Mouse (Mus musculus): ENCODE measurements around the gene Lipt1.
A peak's percentile ranks its signal among the peaks of the same experiment; 100 is the strongest.

Lipt1 gene

DNA sequence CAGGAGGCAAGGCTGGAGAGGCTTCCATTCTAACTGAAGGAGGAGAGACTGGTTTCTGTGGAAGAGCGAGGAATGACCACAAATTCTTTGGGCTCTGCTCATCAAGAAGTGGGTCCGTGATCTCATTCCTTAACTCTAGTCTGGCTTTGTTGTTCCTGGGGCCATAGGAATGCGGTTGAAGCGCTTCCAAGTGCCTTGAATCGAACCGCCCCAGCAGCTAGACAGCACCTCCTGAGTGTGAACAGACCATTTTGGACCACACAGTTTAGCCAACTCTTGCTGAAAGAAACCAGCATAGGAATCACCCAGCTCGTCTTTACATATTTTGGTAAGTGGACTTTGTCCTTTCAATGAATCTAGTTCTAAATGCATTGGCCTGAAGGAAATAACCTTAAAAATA is at the start of gene Lipt1:
Lipt1 (plus strand) TSS at position 35 of the 400 bp plus-strand sequence.
- DNase-seq (ENCODE audit: low spot score in 2 of 2) = peak; percentile 27 to 46

DNA sequence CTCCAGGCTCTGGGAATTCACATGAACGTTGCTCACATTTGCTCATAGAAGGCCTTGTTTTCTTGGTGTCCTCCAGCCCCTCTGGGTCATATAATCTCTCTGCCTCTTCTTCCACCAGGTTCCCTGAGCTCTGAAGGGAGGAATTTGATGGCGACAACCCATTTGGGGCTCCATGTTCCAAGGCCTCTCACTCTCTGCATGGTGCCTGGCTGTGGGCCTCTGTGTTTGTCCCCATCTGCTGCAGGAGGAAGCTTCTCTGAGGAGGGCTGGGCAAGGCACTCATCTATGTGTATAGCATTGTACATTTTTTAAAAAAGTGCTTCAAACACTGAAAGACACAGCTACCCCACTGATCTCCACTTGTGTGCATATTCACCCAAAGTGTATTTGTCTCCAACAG is 39.9 kb upstream of the Lipt1 start:
- no peak for DNase-seq (ENCODE audit: low spot score in 2 of 2)

DNA sequence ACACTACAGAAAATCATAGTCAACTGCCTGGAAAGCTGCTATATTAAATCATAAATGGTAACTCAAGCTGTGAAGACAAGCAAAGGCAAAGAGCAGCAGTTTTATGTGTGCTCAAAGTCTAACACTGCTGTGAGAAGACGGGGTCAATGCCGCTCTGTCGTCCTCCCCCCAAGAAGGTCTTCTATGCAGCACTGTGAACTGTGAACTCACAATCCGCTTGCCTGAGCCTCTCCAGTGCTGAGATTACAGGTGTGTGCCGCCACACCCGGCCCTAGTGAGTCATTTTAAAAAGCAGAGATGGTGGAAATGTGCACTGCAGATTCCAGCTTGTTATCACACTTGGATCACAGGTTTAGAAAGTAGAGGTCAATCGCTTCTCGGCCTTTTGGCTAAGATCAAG is 24.7 kb upstream of the Lipt1 start:
- DNase-seq (ENCODE audit: low spot score in 2 of 2) = no peak

DNA sequence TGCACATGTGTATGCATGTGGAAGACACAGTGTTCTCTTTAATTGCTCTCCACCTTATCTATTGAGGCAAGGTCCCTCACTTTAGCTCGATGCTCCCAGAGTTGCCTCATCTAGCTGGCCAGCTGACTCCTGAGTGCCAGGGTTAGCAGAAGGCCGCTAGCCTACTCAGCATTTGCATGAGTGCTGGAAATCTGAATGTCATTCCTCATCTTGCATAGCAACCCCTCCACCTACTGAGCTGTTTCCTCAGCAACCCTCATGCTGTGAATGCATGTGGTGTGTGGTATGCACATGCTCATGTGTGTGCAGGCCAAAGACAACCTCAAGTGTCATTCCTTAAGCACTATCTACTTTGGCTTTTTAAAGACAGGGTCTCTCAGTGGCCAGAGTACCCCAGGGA is 20.8 kb upstream of the Lipt1 start:
- peak in 1 of 2 experiments; percentile 14 for DNase-seq (ENCODE audit: low spot score in 2 of 2)

- peak; percentile 99 for DNase-seq (ENCODE audit: low spot score in 2 of 2)
These were observed 6.8 kb upstream of the Lipt1 start for GRCm38 (mm10) chr1:37864511-37865400.

DNA sequence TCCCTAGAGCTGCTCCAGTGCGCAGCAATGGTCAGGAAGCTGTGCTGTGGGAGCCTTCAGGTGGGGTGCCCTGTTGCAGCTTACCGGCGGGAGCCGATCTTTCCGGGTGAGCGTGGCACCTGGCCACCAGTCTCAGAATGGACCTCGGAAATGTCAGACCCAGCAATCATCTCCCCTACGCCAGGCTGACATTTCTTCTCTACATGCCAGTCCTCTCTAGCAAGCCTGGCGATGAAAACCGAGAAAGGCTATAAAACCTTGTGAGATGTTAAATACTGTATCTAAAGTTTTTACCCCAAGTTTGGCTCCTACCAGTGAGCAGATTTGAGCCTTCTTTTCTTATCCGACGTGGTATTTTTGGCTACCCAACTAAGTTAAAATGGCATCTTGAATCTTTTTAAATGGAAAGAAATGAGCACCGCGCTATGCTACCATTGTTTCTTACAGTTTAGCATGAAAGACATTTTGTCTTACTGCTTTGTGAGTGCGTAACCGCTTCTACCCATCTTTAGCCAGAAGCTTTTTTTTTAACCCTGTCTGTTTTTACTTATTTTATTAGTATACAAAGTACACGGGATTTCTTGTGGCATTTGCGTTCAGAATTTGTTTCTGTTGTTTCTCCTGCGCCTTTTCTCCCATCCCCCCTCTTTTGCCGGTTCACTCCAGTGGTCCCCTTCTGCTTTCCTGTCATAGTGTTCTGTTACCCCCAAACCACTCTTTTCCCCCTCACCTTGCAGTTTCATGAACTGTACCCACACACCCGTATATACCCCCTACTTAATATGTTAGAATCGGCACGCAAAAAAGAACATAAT is 5.9 kb upstream of the Lipt1 start:
- DNase-seq (ENCODE audit: low spot score in 2 of 2) = no peak

DNA sequence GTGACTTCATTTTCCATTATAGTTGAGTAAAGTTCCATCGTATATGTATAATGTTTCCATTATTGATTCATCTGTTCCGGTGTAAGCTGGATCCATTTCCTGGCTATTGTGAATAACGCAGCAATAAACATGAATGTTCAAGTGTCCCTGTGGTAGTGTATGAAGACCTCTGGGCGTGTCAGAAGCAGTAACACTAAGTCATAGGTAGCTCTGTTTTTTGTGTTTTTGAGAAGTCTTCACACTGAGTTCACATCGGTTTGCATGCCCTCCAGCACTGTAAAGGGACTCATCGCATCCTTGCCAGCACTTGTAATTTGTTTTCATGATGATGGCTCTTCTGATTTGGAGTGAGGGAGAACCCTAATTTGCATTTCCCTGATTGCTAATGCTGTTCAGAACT is 5.3 kb upstream of the Lipt1 start, which contains the start of gene Tsga10:
Tsga10 (minus strand) TSS at position 144 of the 400 bp plus-strand sequence.
- no peak for DNase-seq (ENCODE audit: low spot score in 2 of 2)

- DNase-seq (ENCODE audit: low spot score in 2 of 2) = peak; percentile 45 to 53
These were observed 4.5 kb upstream of the Lipt1 start for GRCm38 (mm10) chr1:37867056-37867455.

DNA sequence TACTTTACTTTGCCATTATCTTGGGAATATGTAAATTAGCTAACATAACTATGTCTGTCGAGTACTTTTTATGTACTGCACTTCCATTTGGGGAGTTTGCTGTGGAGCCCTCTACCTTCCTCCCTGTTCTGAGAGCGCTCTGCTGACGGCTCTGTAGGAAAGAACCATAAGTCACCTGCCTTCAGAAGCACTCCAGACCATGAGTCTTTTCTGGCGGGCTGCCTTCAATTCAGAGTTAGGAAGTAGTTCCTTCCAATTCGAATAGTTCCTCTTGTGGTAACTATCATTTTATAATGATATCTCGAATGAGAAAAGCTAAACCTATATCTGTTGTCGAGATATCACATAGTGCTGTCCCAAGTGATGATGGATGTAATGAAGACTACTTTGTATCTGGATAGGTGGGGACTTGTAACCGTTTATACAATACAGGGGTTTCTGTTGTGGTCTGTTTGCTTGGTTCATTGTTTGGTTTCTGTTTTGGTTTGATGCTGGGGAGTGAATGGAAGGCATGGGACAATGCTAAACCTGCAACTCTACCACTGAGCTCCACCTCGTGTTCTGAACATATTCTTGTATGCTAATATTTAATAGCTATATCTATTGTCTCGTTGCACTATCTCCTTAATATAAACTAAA is 3.7 kb upstream of the Lipt1 start:
- DNase-seq (ENCODE audit: low spot score in 2 of 2) = no peak

DNA sequence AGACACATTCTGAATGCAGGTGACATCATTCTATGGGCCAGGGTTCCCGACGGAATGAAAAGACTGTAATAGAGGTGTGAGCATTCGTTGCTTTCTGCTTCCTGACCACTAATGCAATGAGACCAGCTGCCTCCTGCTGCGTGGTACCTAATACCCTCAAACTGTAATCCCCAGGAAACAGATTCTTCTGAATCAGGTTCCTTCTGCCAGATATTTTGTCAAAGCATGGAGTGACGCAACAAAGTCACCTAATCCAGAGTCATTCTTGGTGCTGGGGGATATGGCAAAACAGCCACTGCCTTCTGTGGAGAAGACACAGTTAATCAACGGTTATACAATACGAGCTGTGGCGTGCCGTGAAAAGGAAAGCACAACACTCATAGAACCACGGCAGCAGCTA is 2.9 kb upstream of the Lipt1 start:
- DNase-seq (ENCODE audit: low spot score in 2 of 2) = no peak

- no peak for DNase-seq (ENCODE audit: low spot score in 2 of 2)
These were observed 2.2 kb upstream of the Lipt1 start for GRCm38 (mm10) chr1:37869362-37869761.

DNA sequence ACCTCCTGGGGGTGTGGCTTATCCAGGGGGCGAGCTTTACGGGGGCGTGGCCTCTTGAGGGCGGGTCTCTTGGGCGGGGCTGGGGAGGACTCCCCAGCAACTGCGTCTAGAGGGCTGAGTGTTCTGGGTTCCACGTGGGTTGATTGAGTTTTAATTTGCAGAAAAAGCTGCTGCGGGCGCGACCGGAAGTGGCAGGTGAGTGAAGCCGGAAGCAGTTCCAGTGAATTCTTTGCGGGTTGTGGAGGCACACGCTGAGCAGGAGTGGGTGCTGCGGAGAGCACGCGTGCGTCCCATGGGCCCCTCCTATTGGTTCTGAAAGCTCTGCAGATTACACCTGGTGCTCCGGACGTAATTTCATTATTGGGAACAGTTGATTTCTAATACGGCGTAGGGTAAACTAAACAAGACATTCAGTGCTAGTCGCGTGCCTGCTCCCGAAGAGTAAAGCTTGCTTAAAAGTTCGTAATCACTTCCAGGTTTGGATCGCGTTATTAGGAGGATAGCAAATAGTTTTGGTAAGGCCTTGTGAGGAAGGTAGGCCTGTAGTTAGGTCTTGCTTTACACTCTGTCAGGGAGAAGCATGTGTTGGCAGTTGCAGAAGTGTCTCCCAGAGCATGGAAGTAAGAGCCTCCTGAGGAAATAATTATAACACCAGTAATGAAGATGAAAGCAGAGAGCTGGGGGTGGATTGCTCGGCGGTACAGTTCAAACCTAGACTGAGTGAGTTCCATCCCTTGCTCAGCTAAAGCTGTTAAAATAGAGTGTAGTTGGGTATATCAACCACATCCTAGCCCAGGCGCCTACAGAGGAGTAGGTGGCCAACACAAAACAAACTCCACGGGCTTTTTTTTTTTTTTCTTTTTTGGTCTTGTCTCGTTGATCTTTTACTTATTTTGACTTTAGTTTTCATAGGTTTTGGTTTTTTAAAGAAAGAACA is 861 bp downstream of the Lipt1 start:
- peak; percentile 78 for DNase-seq (ENCODE audit: low spot score in 2 of 2)

DNA sequence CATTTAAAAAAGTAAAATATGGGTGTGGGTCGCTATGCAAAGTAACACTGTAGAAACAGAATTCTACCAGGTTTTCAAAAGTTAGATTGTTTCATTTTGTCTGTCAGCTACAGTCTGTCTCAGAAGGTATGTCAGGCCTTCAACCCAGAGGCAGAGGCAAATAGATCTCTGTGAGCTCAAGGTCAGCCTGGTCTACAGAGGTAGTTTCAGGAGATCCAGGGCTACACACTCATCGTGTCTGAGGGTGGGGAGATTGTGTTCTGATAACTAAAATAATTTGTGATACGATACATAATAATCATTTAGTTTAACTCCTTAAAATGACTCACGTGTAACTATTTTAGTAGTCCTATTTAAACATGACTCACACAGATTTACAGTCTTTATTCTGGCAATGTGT is 1.6 kb downstream of the Lipt1 start:
- DNase-seq (ENCODE audit: low spot score in 2 of 2) = no peak

DNA sequence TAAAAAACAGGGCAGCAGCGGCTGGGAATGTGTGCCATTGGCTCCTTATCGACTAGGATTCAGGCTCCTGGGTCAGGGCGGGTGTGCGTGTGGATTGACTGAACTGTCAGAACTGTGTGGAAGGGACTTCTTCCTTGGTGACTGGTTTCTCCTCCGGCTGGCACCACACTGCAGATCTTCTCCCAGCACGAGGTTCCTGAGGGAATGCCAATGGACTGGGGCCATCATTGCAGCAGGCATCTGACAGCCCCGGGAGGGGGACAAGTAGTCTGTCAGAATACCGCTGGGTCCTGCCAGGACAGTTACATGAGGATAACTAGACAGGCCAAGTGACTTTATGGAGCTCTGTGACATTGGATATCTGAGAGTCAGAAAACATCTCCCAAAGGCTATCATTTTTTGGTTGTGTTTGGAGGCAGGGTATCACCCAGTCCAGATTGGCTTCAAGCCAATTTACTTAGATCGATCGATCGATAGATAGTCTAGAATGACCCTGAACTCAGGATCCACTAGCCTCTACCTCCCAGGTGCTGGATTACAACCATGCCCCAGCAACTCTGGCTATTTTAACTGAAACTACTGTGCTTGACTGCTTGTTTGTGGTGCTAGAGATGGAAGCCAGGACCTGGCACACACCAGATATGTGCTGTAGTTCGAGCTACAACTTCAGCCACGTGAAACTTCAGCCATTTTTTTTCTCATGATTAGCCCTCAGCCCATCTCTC is 6.4 kb downstream of the Lipt1 start:
- no peak for DNase-seq (ENCODE audit: low spot score in 2 of 2)

DNA sequence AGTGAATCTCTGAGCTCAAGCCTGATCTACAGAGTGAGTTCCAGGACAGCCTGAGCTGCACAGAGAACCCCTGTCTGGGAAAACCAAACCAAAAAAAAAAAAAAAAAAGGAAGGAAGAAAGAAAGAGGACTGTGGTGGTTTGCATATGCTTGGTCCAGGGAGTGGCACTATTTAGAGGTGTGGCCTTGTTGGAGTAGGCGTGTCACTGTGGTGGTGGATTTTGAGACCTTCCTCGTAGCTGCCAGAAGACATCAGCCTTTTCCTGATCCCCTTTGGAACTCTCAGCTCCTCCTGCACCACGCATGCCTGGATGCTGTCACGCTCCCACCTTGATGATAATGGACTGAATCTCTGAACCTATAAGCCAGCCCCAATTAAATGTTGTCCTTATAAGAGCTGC is 11.9 kb downstream of the Lipt1 start:
- DNase-seq (ENCODE audit: low spot score in 2 of 2) = no peak

- DNase-seq (ENCODE audit: low spot score in 2 of 2) = no peak
These were observed 12.9 kb downstream of the Lipt1 start for GRCm38 (mm10) chr1:37884451-37884850.

GRCm38 (mm10) chr1:37889206-37889605 is 17.7 kb downstream of the Lipt1 start:
- DNase-seq (ENCODE audit: low spot score in 2 of 2) = no peak

- peak; percentile 91 to 95 for DNase-seq (ENCODE audit: low spot score in 2 of 2)
These were observed 18.6 kb downstream of the Lipt1 start, which contains the start of the genes Mitd1 and Mrpl30 for GRCm38 (mm10) chr1:37890025-37890652. Gene Mitd1 (minus strand): TSS chr1:37890411. Gene Mrpl30 (plus strand): TSS chr1:37890477.

DNA sequence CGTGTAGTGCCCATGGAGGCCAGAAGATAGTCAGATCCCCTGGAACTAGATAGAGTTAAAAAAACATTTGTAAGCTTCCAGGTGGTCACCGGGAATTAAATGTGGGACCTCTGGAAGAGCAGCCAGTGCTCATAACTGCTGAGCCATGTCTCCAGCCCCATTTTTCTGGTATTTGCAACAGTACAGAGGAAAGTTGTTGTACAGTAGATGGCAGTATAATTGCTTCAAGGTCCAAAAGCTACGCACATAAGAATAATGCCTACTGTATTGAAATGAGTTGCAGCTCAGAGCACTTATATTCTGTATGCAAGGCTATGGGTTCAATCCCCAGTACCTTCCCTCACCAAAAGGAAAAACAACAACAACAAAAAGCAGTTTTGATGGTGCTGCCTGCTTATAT is 19.9 kb downstream of the Lipt1 start:
- DNase-seq (ENCODE audit: low spot score in 2 of 2) = no peak

- no peak for DNase-seq (ENCODE audit: low spot score in 2 of 2)
These were observed 23.1 kb downstream of the Lipt1 start for GRCm38 (mm10) chr1:37894606-37895005.

Measured in right cerebral cortex, adult 2 months (tissue).